Mouse (Mus musculus) gastrocnemius, adult 2 months (tissue): ENCODE results near the gene Zfp974. TPM values are rescaled to one million over a fixed set of nuclear protein-coding genes. Genes with fewer than 3 reads are reported as not detected.
"Not testable (repeated sequence)": the region's sequence is repeated elsewhere in the genome, so short reads cannot be mapped to it uniquely, and the experiment has no call there.

ENCODE experiments used
- DNase-seq: peaks from one replicate; pipeline ENCODE4 v3.0.0; 2022
- H3K27ac ChIP-seq: fragments of 200-600 bp; 2 replicates; pipeline ENCODE4 v1.8.1; 2022; ENCODE audit warnings: mild to moderate bottlenecking
- H3K4me3 ChIP-seq: fragments of 200-600 bp; 2 replicates; pipeline ENCODE4 v1.8.1; 2022; ENCODE audit warnings: mild to moderate bottlenecking, moderate library complexity
- CTCF ChIP-seq: fragments of 200-600 bp; IDR thresholded peaks from 2 replicates; pipeline ENCODE4 v1.8.1; 2022; ENCODE audit warnings: antibody characterized with exemption, mild to moderate bottlenecking, moderate library complexity
- intact Hi-C: fragments of 180-260 bp; cut with DNase I; formaldehyde crosslinking; loops from one replicate; pipeline ENCODE4 v1.15.1; 2025
- long read RNA-seq, 2 experiments: library from polyadenylated mRNA; stranded (forward); transcript quantifications; one replicate each; pipeline ENCODE4 v2.0.0; 2021
- total RNA-seq, 2 experiments: library from RNA; stranded (reverse); gene quantifications; 2 replicates each; pipeline ENCODE4 v1.2.3; 2021

Gene Zfp974
- total RNA-seq = 1 to 10 TPM; 4.1 to 6.2 TPM
- long read RNA-seq, experiment 1 = 0 reads
- long read RNA-seq, experiment 2, partial matches to known transcripts = 0 of 2 reads
- long read RNA-seq, experiment 2, other reads (novel, unspliced or antisense) = 2 of 2 reads

DNA sequence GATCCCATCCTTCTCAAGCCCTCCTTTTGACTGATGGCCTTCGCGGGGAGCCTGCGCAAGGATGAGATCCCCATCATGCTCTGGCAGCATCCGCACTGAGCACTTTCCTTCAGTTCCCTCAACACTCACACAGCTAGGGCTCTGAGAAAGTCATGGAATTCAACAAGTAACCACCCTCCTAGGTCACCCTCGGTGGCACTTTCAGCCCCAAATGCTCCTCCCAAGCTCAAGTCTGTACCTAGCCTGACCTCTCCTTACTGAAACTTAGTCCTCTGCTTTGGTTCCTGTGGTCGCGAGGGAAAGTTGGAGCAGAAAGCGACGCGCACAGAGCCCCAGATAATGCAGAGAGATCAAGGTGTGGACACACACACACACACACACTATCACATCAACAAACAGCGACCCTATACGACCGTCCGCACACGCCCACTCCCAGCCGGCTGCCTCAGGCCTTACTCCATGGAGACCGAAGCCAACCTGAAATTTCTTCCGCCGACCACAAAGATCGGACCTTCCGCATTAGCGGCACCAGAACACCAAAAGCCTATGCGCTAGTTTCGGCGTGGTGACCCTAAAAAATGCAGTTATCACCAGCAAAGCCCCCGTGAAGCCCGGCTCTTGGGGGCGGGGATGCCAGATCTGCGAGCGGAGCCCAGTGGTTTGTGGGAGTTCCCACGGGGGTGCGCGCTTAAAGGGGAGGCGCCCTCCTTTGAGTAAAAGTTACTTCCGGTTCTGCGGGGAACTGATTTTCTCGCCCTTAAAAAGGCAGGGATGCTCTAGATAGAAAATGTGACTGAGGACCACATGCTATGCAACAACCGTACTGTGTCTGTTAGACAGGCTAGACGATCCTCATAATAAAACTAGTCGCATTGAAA lies at the start of gene Zfp974:
Zfp974 (minus strand) TSS at position 643 of the 878 bp plus-strand sequence.
- peak within 1 kb of the TSS; percentile 93 for H3K4me3 ChIP-seq
- intact Hi-C loops = loop anchor here (5.0 kb wide), 1 partner anchor 92 kb away; the partner anchor contains the start of gene Zfp59
- no peak for TF ChIP-seq CTCF
- DNase-seq = peak; percentile 74
- H3K27ac ChIP-seq = peak within 1 kb of the TSS; percentile 79

GRCm38 (mm10) chr7:27949451-27949850 lies 20.2 kb upstream of the Zfp974 start:
- DNase-seq, intact Hi-C loops, H3K27ac ChIP-seq, H3K4me3 ChIP-seq: not testable (repeated sequence)

DNA sequence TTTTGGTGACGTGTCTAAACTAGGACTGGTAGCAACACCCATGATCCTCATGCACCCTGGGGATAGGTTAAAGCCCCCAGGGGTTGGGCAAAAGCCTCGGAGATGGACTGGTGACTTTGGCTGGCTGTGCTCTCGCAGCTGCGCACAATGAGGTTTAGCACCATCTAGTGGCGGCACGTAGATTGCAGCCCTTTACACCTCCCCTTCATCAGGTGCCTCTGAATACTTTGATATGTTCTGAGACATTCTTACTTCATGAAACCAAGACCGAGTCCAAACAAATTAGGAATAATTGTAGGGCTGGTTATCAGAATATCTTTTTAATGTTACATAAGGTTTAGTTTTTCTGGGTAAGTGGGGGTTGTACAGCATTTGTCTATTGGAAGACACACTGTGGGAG lies 12.6 kb upstream of the Zfp974 start:
- H3K27ac ChIP-seq, H3K4me3 ChIP-seq, DNase-seq, intact Hi-C loops: not testable (repeated sequence)
- peak; percentile 52 for TF ChIP-seq CTCF

DNA sequence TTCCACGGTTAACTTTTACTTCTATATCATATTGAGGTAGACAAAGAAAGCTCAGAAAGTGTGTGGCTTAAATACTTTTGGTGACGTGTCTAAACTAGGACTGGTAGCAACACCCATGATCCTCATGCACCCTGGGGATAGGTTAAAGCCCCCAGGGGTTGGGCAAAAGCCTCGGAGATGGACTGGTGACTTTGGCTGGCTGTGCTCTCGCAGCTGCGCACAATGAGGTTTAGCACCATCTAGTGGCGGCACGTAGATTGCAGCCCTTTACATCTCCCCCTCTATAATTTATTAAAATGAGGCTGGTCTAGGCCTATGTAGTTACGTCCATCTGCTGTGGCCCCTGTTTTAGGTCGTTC lies 4.5 kb upstream of the Zfp974 start:
- intact Hi-C loops, DNase-seq, H3K27ac ChIP-seq: not testable (repeated sequence)
- H3K4me3 ChIP-seq = peak overlapping the region; percentile 40; the same call in 1 of the 2 replicates

- intact Hi-C loops = no loop called here
- H3K27ac ChIP-seq = no peak overlapping the region
- no peak for TF ChIP-seq CTCF
- peak overlapping the region; percentile 40; the same call in 1 of the 2 replicates for H3K4me3 ChIP-seq
- DNase-seq = no peak
Measured at GRCm38 (mm10) chr7:27933050-27933799, 4.0 kb upstream of the Zfp974 start.

GRCm38 (mm10) chr7:27927041-27927440 lies 2.2 kb downstream of the Zfp974 start:
- intact Hi-C loops = loop anchor here (5.0 kb wide), 1 partner anchor 90 kb away; the partner anchor contains the start of gene Zfp59
- not testable (repeated sequence) for H3K4me3 ChIP-seq, H3K27ac ChIP-seq, DNase-seq

DNA sequence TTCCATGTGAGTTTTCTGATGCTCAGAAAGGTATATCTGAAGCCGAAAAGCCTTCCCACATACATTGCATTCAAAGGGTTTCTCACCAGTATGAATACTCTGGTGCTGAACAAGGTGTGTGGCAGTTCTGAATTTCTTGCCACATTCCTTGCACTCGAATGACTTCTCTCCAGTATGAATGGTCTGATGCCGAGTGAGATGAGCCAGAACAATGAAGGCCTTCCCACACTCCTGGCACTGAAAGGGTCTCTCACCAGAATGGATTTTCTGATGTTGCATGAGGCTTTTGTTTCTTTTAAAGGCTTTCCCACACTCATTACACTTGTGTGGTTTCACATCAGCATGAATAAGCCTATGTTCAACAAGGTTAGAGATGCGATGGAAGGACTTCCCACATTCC lies 18.3 kb downstream of the Zfp974 start:
- intact Hi-C loops, DNase-seq, H3K4me3 ChIP-seq, H3K27ac ChIP-seq: not testable (repeated sequence)

DNA sequence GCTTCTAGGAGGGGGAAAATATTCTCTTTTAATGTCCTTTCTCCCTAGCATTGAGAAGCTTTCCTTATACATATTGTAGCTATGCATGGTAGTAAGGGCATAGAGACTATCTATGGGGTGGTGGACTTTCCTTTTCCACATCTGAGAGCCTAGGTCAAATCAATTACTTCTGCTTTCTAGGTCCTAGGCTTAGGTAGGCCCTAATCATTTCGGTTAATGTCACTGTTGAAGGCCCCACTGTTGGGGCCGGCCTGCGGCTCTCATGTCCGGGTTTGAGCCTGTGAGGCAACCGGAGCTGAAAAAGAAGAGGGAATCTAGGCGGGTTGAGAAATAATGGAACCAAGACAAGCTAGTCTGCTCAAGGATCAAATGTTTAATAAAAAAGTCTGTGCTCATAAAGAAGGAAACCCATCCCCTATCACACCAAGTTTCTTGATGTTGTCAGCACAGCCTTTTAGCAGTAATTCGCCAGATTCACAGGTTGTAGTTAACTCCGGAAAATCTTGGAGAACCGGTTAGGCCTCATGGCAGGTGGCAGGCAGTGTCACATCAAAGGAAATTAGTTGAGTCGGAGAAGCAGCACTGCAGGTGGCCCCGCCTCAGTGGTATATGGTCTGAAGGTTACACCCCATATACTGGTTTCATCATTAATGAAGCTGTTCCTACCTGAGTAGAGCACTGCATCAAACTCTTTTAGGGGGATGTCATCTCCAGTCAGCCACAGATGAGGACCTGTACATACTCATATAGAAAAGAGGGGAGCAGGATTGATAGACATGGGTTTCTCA lies 24.0 kb downstream of the Zfp974 start:
- H3K27ac ChIP-seq = no peak overlapping the region
- intact Hi-C loops = no loop called here
- no peak for DNase-seq
- no peak overlapping the region for H3K4me3 ChIP-seq
- TF ChIP-seq CTCF = no peak

GRCm38 (mm10) chr7:27900601-27901000 lies 28.7 kb downstream of the Zfp974 start:
- DNase-seq = no peak
- intact Hi-C loops = no loop called here
- TF ChIP-seq CTCF = no peak
- Histone ChIP-seq H3K27ac (no peak overlapping the region), H3K4me3 (no peak overlapping the region)

GRCm38 (mm10) chr7:27881721-27882120 lies 47.5 kb downstream of the Zfp974 start:
- intact Hi-C loops = no loop called here
- Histone ChIP-seq H3K4me3 (no peak overlapping the region), H3K27ac (no peak overlapping the region)
- TF ChIP-seq CTCF = no peak
- DNase-seq = no peak

DNA sequence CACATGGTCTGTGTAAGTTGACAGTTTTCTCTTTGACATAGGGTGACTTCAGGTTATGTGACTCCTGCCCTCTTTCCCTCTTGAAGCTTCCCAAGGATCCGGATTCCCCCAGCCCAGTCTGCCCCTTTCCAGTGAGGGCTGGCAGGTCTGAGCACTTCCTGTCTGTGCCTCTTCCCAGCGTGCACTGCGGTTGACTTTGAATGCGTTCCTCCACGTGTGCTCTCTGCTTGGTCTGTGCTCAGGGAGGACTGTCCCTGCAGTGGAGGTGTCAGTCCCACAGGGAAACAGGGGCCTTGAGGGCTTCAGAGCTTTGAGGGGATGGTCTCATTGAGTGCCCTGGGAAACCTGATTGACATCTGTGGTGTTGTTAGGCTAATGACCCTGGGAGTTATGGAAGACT lies 66.7 kb downstream of the Zfp974 start:
- H3K4me3 ChIP-seq, intact Hi-C loops, DNase-seq, H3K27ac ChIP-seq: not testable (repeated sequence)

DNA sequence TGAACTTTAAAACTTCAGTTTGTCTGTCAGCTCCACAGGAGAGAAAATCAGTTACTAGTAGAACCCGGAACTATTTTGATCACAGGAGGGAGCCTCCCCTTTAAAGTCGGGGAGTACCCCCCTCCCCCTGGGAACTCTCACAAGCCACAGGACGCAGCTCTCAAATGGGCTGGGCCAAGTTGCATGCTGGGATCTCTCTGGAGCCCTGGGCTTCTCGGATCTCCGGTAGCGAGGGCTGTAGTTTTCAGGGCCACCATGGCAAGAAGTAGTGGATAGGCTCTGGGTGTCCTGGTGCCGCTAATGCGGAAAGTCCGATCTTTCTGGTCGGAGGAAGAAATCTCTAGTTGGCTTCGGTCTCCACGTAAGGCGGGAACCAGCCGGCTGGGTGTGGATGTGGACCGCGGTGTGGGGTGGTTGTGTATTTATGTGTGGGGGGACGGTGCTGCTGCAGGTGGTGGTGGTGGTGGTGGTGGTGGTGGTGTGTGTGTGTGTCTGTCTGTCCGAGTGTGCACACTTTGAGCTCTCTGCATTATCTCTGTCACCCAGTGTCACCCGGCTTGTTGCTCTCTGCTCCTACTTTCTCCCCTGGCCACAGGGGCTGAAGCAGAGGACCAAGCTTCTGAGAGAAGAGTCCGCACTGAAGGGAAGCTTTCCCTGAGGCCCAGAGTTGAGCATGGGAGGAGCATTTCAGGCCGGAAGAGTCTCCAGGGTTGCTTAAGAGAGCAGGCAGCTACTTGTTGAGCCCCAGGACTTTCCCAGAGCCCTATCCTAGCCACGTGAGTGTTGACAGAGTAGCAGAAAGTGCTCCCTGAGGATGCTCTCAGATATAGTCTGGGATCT lies 68.6 kb downstream of the Zfp974 start:
- H3K27ac ChIP-seq = peak overlapping the region; percentile 94
- H3K4me3 ChIP-seq = peak overlapping the region; percentile 90
- TF ChIP-seq CTCF = no peak
- DNase-seq = peak; percentile 82
- intact Hi-C loops = loop anchor here (2.0 kb wide), 1 partner anchor 22 kb away; the partner anchor contains the start of gene Zfp59
